Mouse (Mus musculus) intestine, postnatal 0 days (tissue): Measurements from ENCODE around the gene Apobec4. TPM values are rescaled to one million over a fixed set of nuclear protein-coding genes. Genes with fewer than 3 reads are reported as not detected.
A peak's percentile ranks its signal among the peaks of the same experiment; 100 is the strongest.

ENCODE experiments used
- ATAC-seq: fragments of 200-750 bp; cut with Nextera tagmentation; 2 replicates; pipeline ENCODE4 v1.8.0; 2017; ENCODE audit warnings: mild to moderate bottlenecking, moderate TSS enrichment, moderate library complexity
- H3K27ac ChIP-seq: fragments of 300-500 bp; sonication (generic); 2 replicates; pipeline ENCODE4 v1.5.1; 2014; ENCODE audit warnings: mild to moderate bottlenecking, low read depth, low read length, moderate library complexity
- H3K27me3 ChIP-seq: fragments of 300-500 bp; sonication (generic); replicated peaks from 2 replicates; pipeline ENCODE4 v1.6.1; 2014; ENCODE audit warnings: low read length, mixed read lengths; ENCODE audit not compliant: control insufficient read depth, insufficient read depth
- H3K36me3 ChIP-seq: fragments of 300-500 bp; sonication (generic); 2 replicates; pipeline ENCODE4 v1.6.1; 2014; ENCODE audit warnings: mild to moderate bottlenecking, moderate library complexity; ENCODE audit not compliant: control insufficient read depth, insufficient read depth
- H3K4me1 ChIP-seq: fragments of 300-500 bp; sonication (generic); replicated peaks from 2 replicates; pipeline ENCODE4 v1.6.1; 2014; ENCODE audit warnings: antibody characterized with exemption, low read length, mixed read lengths; ENCODE audit not compliant: control insufficient read depth, insufficient read depth
- H3K4me2 ChIP-seq: fragments of 300-500 bp; sonication (generic); replicated peaks from 2 replicates; pipeline ENCODE4 v1.6.1; 2014; ENCODE audit warnings: low read depth, mild to moderate bottlenecking, moderate library complexity
- H3K4me3 ChIP-seq: fragments of 300-500 bp; sonication (generic); 2 replicates; pipeline ENCODE4 v1.5.1; 2014; ENCODE audit warnings: low read depth, low read length
- H3K9ac ChIP-seq: fragments of 300-500 bp; sonication (generic); 2 replicates; pipeline ENCODE4 v1.6.1; 2014; ENCODE audit warnings: mild to moderate bottlenecking, low read depth, low read length
- H3K9me3 ChIP-seq: fragments of 300-500 bp; sonication (generic); 2 replicates; pipeline ENCODE4 v1.6.1; 2016; ENCODE audit warnings: mixed run types; ENCODE audit not compliant: control insufficient read depth
- CTCF ChIP-seq: sonication (generic); IDR thresholded peaks from 2 replicates; pipeline ENCODE4 v1.5.1; 2016; ENCODE audit warnings: low read depth, mild to moderate bottlenecking, control low read depth, antibody characterized with exemption, moderate library complexity
- WGBS: fragments of 180-500 bp; shearing (Covaris S2); extraction: QIAGEN DNeasy Blood & Tissue Kit; methylation state at CpG from one replicate; pipeline ENCODE4 v1.1.7; 2014; 5-methylcytosine and 5-hydroxymethylcytosine counted together
- polyA plus RNA-seq: library from polyadenylated mRNA; unstranded; fragments of >200 nt; fragmentation: Nextera tagmentation; extraction: Ambion mirVana; gene quantifications from 2 replicates; pipeline ENCODE4 v1.2.1, GENCODE M21; 2015

The Apobec4 gene
- polyA plus RNA-seq, 1 experiment from 2014 or later = not detected

DNA sequence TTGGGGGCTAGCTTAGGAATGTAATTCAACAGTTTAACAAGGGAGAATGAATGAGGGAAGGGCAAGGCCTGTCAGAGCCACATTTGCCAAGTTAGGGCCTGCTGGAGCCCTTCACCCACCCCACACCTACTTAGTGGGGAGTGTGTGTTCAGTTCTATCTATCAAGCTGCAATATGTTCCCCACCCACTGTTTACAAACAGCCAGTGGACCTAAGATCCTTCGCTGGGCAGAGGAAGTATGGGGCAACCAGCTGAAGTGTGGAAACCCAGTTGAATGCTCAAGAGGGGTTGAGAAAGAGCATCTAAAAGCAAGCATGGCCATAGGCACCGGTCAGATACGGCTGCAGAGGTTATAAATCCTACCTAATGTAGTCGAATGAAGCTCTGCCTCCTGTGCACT is 36.6 kb downstream of the Apobec4 start:
- 0 out of 2 replicates have a peak, but pooled peaks cover 3% of the 10 kb centered on the region for H3K4me1 ChIP-seq
- 77% methylated on average over 4 of the region's 4 CpGs for WGBS
- H3K9ac ChIP-seq = no peak overlapping the region
- ATAC-seq = no peak
- no peak overlapping the region for H3K4me3 ChIP-seq
- no peaks in the 10 kb centered on the region for H3K9me3 ChIP-seq
- H3K4me2 ChIP-seq = no peak overlapping the region
- no peaks in the 10 kb centered on the region for H3K36me3 ChIP-seq
- no peak for TF ChIP-seq CTCF
- H3K27me3 ChIP-seq = no peaks in the 10 kb centered on the region
- no peak overlapping the region for H3K27ac ChIP-seq

DNA sequence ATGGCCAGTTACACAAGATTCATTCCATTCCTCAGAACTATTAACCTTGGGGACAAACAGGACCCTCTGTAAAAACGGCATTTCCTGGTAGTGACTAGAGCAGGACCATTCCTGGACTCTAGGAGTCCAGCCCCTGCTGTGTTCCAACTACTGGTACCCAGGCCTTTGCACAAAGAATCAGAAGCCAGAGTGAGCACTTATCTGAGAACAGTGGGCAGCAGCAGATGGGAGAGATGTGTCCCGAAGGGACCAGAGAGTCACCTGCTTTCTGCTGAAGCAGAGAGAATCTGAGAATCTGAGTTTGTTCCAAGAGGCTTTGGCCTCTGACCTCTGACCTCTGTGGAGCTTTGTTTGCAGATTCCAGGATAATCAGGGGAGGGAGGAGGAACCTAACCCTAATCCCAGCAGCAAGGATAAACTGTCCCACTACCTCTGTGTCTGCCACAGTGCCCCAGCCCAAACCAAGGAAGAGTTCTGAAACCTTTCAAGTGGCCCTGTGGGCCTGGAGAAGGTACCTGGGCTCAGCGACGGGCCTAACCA is 37.8 kb downstream of the Apobec4 start:
- ATAC-seq = no peak
- Histone ChIP-seq H3K4me1 (0 out of 2 replicates have a peak, but pooled peaks cover 3% of the 10 kb centered on the region), H3K36me3 (no peaks in the 10 kb centered on the region), H3K4me2 (no peak overlapping the region), H3K4me3 (no peak overlapping the region), H3K9ac (no peak overlapping the region), H3K9me3 (no peaks in the 10 kb centered on the region), H3K27ac (peak overlapping the region; percentile 15; the same call in 1 of the 2 replicates), H3K27me3 (no peaks in the 10 kb centered on the region)
- 22% methylated on average over 4 of the region's 4 CpGs for WGBS
- no peak for TF ChIP-seq CTCF

DNA sequence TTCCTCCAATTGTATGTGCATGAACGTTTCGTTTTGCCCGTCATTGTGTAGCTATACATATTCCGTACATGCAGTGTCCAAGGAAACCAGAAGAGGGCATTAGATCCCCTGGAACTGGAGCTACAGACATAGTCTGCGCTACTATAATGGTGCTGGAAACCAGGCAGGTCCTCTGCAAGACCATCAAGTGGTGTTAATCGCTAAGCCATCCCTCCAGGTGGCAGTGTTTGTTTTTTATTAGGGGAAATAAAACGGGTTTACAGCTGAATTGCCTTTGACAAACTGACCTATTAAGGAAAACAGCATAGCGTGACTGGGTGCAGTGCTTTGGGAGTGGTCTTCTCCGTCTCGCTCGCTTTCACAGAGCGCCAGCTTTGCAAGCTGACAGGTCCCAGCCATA is 39.9 kb downstream of the Apobec4 start:
- Histone ChIP-seq H3K27me3 (no peaks in the 10 kb centered on the region), H3K36me3 (no peaks in the 10 kb centered on the region), H3K4me2 (peak overlapping the region; percentile 48), H3K4me1 (0 out of 2 replicates have a peak, but pooled peaks cover 3% of the 10 kb centered on the region), H3K9ac (no peak overlapping the region), H3K4me3 (no peak overlapping the region), H3K9me3 (no peaks in the 10 kb centered on the region), H3K27ac (0 out of 2 replicates have a peak overlapping the region, but pooled peaks have one; percentile 22)
- ATAC-seq = peak; percentile 78
- WGBS = 18% methylated on average over 12 of the region's 12 CpGs
- TF ChIP-seq CTCF = peak; percentile 92

DNA sequence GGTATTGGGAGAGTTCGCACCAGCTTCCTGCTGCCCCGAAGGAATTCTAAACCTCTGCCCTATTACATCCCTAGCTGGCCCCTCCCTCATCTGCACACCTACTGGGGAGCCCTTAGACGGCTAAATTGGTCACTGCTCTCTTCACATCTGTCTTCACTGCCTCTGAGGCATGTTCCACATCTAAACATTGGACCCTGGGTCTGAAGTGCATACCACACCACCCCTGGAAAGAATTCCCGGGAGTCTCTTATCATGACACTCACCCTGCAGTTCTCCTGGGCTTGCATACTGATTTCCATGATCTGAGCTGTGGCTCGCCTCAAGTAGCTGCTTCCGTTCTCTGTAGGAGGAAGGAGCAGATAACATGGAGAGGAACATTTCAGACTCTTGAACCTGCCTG is 40.5 kb downstream of the Apobec4 start:
- H3K27ac ChIP-seq = peak overlapping the region; percentile 22; the same call in 1 of the 2 replicates
- WGBS = 7% methylated on average over 6 of the region's 6 CpGs
- H3K4me2 ChIP-seq = peak overlapping the region; percentile 48
- H3K27me3 ChIP-seq = no peaks in the 10 kb centered on the region
- no peak for TF ChIP-seq CTCF
- H3K4me3 ChIP-seq = no peak overlapping the region
- H3K9ac ChIP-seq = no peak overlapping the region
- H3K4me1 ChIP-seq = 0 out of 2 replicates have a peak, but pooled peaks cover 4% of the 10 kb centered on the region
- peak; percentile 87 for ATAC-seq
- no peaks in the 10 kb centered on the region for H3K36me3 ChIP-seq
- H3K9me3 ChIP-seq = no peaks in the 10 kb centered on the region

DNA sequence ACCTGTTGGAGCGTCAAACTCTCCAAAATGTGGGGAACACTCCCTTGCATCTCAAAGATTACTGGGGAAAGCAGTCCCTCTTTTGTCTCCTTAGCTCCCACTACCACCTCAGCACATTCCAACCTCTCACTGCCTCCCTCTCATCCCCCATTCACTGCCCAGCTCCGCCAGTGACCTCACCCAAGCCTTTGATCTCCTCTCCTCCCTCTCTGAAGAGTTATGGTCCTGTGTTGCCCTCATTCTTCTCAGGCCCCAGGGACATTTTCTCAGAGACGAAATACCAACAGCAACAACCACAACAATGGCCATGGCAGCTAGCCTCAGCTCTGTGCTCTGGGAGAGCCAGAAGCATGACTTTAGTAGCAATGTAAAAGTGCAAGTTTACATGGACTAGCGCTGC is 40.9 kb downstream of the Apobec4 start:
- Histone ChIP-seq H3K36me3 (no peaks in the 10 kb centered on the region), H3K27me3 (no peaks in the 10 kb centered on the region), H3K9me3 (no peaks in the 10 kb centered on the region), H3K4me2 (no peak overlapping the region; the same call in 1 of the 2 replicates), H3K27ac (peak overlapping the region; percentile 11; the same call in 1 of the 2 replicates), H3K4me3 (no peak overlapping the region), H3K9ac (no peak overlapping the region), H3K4me1 (0 out of 2 replicates have a peak, but pooled peaks cover 7% of the 10 kb centered on the region)
- 38% methylated on average over 4 of the region's 4 CpGs for WGBS
- peak; percentile 5; the same call in 1 of the 2 replicates for TF ChIP-seq CTCF
- peak; percentile 31 for ATAC-seq

DNA sequence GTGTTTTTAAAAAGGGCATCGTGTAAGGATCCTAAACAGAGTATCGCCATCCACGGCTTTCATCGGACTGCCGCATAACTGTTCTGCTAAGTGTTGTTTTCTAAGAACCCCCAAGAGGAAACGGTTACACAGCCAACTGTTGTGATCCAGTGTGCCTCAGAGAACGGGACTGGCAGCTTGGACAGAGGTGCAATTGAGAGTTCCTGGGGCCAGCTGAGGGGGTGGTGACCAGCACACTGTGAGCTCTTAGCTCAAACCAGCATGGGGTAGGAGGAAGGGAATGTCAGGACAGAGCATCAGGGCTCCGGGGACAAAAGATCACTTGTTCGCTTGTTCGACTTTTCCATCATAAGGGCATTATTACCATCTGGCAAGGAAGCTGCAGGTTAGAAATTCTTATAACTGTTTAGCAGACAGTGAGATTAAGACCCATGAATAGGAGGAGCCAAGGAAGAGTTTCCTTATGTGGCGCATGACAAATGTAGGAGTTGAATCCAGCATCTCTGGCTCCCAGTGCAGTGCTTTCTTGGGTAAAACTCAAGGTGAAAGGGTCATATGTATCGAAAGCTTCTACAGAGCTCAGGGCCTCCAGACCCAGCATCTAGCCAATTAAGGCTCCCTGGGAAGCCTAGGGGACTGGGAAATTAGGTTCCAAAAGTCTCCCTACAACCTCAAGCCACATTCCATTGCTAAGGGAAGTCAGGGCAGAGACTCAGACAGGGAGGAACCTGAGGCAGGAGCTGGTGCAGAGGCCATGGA is 42.6 kb downstream of the Apobec4 start:
- Histone ChIP-seq H3K4me2 (no peak overlapping the region), H3K9ac (no peak overlapping the region), H3K9me3 (no peaks in the 10 kb centered on the region), H3K36me3 (no peaks in the 10 kb centered on the region), H3K27ac (no peak overlapping the region), H3K4me1 (0 out of 2 replicates have a peak, but pooled peaks cover 7% of the 10 kb centered on the region), H3K4me3 (no peak overlapping the region), H3K27me3 (no peaks in the 10 kb centered on the region)
- no peak for ATAC-seq
- no peak for TF ChIP-seq CTCF
- 72% methylated on average over 12 of the region's 12 CpGs for WGBS
